Mouse (Mus musculus) activated CD4-positive, CD25-positive, alpha-beta regulatory T cell, adult 9 weeks (primary cell): ENCODE data around the gene Thrsp. TPM values are rescaled to one million over a fixed set of nuclear protein-coding genes. Genes with fewer than 3 reads are reported as not detected.

ENCODE experiments used
- polyA plus RNA-seq: library from polyadenylated mRNA; unstranded; fragments of 100-300 nt; shearing (Covaris generic); gene quantifications from one replicate; pipeline ENCODE4 v1.2.1, GENCODE M21; 2017

Gene Thrsp
- not detected for polyA plus RNA-seq

DNA sequence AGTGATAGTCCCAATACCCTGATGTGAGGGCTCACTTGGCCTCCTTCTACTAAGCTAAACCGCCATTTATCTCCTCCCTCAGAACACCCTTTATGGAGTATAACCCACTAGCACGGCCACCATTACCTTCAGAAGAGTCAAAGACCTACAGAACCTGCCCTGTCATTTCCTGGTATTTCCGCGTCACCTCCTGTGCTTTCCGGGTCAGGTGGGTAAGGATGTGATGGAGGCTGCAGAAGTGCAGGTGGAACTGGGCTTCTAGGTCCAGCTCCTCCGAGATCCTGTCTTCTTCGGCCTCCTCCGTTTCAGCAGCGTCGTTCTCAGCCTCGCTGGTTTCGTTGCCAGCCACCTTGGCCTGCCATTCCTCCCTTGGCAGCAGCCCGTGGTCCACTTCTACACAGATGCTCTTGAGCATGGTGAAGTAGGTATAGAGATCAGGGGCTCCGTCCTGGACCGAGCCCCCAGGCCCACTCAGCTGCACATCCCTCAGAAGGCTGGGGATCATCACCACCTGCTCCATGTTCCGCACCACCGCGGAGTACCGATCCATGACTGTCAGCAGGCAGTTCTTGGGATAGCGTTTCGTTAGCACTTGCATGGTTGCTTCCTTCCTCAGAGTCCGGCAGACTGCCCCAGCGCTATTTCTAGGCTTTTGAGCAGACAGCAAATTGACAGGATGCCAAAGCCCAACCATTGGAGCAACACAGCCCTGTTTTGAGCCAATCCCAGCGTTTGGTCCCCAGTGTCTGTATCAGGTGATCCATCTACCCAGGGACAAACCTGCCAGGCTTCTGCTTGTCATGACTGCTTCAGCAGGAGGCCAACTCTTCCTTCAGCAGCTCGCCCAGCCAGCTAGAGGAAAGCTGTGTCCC lies at the start of gene Thrsp:
Thrsp (minus strand) TSS at position 825 of the 872 bp plus-strand sequence.

DNA sequence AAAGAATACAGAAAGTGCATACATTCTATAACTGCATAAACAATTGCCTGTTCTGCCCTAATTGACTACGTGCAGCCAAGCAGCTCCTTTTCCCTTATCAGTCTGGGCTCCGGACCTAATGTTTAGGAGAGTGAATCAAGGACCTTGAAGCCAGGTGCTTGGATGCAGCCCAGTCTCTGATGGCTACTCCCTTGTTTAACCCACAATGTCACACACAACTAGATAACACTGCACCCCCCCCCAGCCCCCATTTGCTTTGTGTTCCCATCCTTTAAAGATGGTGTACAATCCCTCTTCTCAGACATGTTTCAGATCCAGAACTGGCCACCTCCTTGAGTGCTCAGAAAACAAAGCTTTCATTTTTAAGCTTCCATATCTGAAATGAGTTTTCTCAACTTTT lies 33.5 kb upstream of the Thrsp start, which contains the start of gene Kctd14:
Kctd14 (plus strand) TSS at position 301 of the 400 bp plus-strand sequence.

DNA sequence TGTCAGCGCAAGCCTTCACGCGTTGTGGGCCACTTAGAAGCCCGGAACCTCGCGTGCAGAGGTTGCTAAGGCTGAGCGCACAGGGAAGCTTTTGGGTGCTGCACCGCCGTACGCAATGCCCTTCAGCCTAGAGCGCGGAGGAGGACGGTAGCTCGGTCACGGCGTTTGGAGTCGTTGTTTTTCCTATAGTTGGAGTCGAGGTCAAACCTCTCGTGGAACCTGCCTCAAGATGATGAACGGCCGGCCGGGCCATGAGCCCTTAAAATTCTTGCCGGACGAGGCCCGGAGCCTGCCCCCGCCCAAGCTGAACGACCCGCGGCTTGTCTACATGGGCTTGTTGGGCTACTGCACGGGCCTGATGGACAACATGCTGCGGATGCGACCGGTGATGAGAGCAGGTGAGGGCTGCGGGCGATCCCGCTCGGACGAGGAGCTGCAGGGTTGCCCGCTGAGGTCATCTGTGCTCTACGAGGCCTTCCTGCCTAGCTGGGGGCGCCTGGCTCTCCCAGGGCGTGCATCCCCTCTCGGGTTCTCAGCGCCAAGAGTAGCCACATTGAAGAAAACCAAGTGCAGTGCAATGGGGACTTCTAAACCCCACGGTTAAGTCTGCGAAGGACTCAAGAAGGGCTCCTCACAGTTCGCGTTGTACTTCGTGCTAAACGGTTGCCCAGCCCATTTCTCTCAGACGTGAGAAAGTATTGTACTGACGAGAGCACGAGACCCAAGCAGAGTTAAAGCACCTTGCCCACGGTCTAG lies 17.4 kb downstream of the Thrsp start, which contains the start of gene Ndufc2:
Ndufc2 (plus strand) TSS at position 44 of the 756 bp plus-strand sequence.

Other genes with a start within 250 kb of the Thrsp start
- gene Usp35, start 85.7 kb downstream of the Thrsp start, polyA plus RNA-seq = 1.4 TPM
- 3.0 TPM for gene Kctd21, start 85.4 kb downstream of the Thrsp start, polyA plus RNA-seq
- gene Alg8, start 46.1 kb downstream of the Thrsp start, polyA plus RNA-seq = 22.0 TPM
- gene Ndufc2, start 17.7 kb downstream of the Thrsp start, polyA plus RNA-seq = 175 TPM
- gene Kctd14, start 33.6 kb upstream of the Thrsp start, polyA plus RNA-seq = 0.45 TPM
- gene Ints4, start 63.2 kb upstream of the Thrsp start, polyA plus RNA-seq = 57.6 TPM
- 46.5 TPM for gene Aamdc, start 161.8 kb upstream of the Thrsp start, polyA plus RNA-seq
- gene Rsf1, start 162.2 kb upstream of the Thrsp start, polyA plus RNA-seq = 22.3 TPM